Mouse (Mus musculus) hindbrain, embryonic 10.5 days (tissue): Measurements from ENCODE around the gene Atrip. TPM values are rescaled to one million over a fixed set of nuclear protein-coding genes. Genes with fewer than 3 reads are reported as not detected.
A peak's percentile ranks its signal among the peaks of the same experiment; 100 is the strongest.

ENCODE experiments used
- DNase-seq: peaks from one replicate; pipeline ENCODE4 v3.0.0-alpha.2; 2017; ENCODE audit warnings: low spot score
- H3K27ac ChIP-seq: fragments of 300-500 bp; sonication (generic); 2 replicates; pipeline ENCODE4 v1.5.1; 2016; ENCODE audit warnings: mild to moderate bottlenecking, moderate library complexity
- H3K27me3 ChIP-seq: fragments of 300-500 bp; sonication (generic); 2 replicates; pipeline ENCODE4 v1.6.1; 2016; ENCODE audit warnings: mild to moderate bottlenecking; ENCODE audit not compliant: poor library complexity, insufficient read depth, severe bottlenecking
- H3K36me3 ChIP-seq: fragments of 300-500 bp; sonication (generic); 2 replicates; pipeline ENCODE4 v1.6.1; 2016; ENCODE audit warnings: mild to moderate bottlenecking, moderate library complexity
- H3K4me1 ChIP-seq: fragments of 300-500 bp; sonication (generic); replicated peaks from 2 replicates; pipeline ENCODE4 v1.6.1; 2016; ENCODE audit warnings: mild to moderate bottlenecking
- H3K4me3 ChIP-seq: fragments of 300-500 bp; sonication (generic); 2 replicates; pipeline ENCODE4 v1.5.1; 2016; ENCODE audit warnings: mild to moderate bottlenecking, moderate library complexity
- H3K9me3 ChIP-seq: fragments of 300-500 bp; sonication (generic); 2 replicates; pipeline ENCODE4 v1.6.1; 2016; ENCODE audit warnings: mild to moderate bottlenecking, moderate library complexity
- WGBS: fragments of 180-500 bp; shearing (Covaris S2); methylation state at CpG from one replicate; pipeline ENCODE4 v1.1.7; 2016; 5-methylcytosine and 5-hydroxymethylcytosine counted together
- polyA plus RNA-seq: library from polyadenylated mRNA; unstranded; fragments of >200 nt; fragmentation: Nextera tagmentation; extraction: Ambion mirVana; gene quantifications from 2 replicates; pipeline ENCODE4 v1.2.1, GENCODE M21; 2016

The Atrip gene
- polyA plus RNA-seq, 1 experiment from 2014 or later, result 30.5 TPM

- 23% methylated on average over 9 of the region's 9 CpGs for WGBS
- H3K4me1 ChIP-seq, result peaks cover 67% of the 10 kb centered on the region
- H3K27me3 ChIP-seq, result peaks cover 8% of the 10 kb centered on the region
- peaks cover 53% of the 10 kb centered on the region for H3K36me3 ChIP-seq
- H3K27ac ChIP-seq, result peak overlapping the region; percentile 98
- H3K4me3 ChIP-seq, result peak overlapping the region; percentile 83
- no peaks in the 10 kb centered on the region for H3K9me3 ChIP-seq
- DNase-seq, result peak; percentile 50
Observed at GRCm38 (mm10) chr9:109096251-109096661, 22.3 kb upstream of the Atrip start.

- no peaks in the 10 kb centered on the region for H3K9me3 ChIP-seq
- H3K27me3 ChIP-seq, result peaks cover 17% of the 10 kb centered on the region
- peak within 1 kb of the TSS; percentile 83 for H3K4me3 ChIP-seq
- peak; percentile 87 for DNase-seq
- H3K36me3 ChIP-seq, result peaks cover 53% of the 10 kb centered on the region
- H3K27ac ChIP-seq, result peak within 1 kb of the TSS; percentile 98
- under 1% methylated on average over 102 of the region's 102 CpGs for WGBS
- H3K4me1 ChIP-seq, result peaks cover 72% of the 10 kb centered on the region
Observed at GRCm38 (mm10) chr9:109095137-109095982, 21.4 kb upstream of the Atrip start, which contains the start of gene Plxnb1. Gene Plxnb1 (plus strand): TSS chr9:109095389.

GRCm38 (mm10) chr9:109094553-109095136 is 20.7 kb upstream of the Atrip start:
- Histone ChIP-seq H3K4me1 (peaks cover 77% of the 10 kb centered on the region), H3K27ac (peak overlapping the region; percentile 98), H3K36me3 (peaks cover 53% of the 10 kb centered on the region), H3K9me3 (no peaks in the 10 kb centered on the region), H3K4me3 (peak overlapping the region; percentile 83), H3K27me3 (peaks cover 17% of the 10 kb centered on the region)
- 1% methylated on average over 21 of the region's 21 CpGs for WGBS
- peak; percentile 66 for DNase-seq

- H3K4me1 ChIP-seq, result peaks cover 70% of the 10 kb centered on the region
- WGBS, result 12% methylated on average over 11 of the region's 11 CpGs
Observed at GRCm38 (mm10) chr9:109093786-109094552, 20.0 kb upstream of the Atrip start.

GRCm38 (mm10) chr9:109092799-109093198 is 18.9 kb upstream of the Atrip start:
- peak; percentile 33 for DNase-seq
- no peak overlapping the region for H3K4me3 ChIP-seq
- WGBS, result 17% methylated on average over 6 of the region's 6 CpGs
- H3K36me3 ChIP-seq, result peaks cover 45% of the 10 kb centered on the region
- no peaks in the 10 kb centered on the region for H3K9me3 ChIP-seq
- H3K27ac ChIP-seq, result peak overlapping the region; percentile 26; the same call in 1 of the 2 replicates
- H3K4me1 ChIP-seq, result peaks cover 67% of the 10 kb centered on the region
- H3K27me3 ChIP-seq, result peaks cover 17% of the 10 kb centered on the region

More at GRCm38 (mm10) chr9:109093786-109094552, 20.0 kb upstream of the Atrip start:
- peak overlapping the region; percentile 98 for H3K27ac ChIP-seq
- H3K9me3 ChIP-seq, result no peaks in the 10 kb centered on the region
- peaks cover 17% of the 10 kb centered on the region for H3K27me3 ChIP-seq
- H3K4me3 ChIP-seq, result peak overlapping the region; percentile 83
- DNase-seq, result no peak
- peaks cover 53% of the 10 kb centered on the region for H3K36me3 ChIP-seq

GRCm38 (mm10) chr9:109091802-109092201 is 17.9 kb upstream of the Atrip start:
- no peak for DNase-seq
- Histone ChIP-seq H3K9me3 (no peaks in the 10 kb centered on the region), H3K4me3 (no peak overlapping the region), H3K27ac (no peak overlapping the region), H3K36me3 (peaks cover 44% of the 10 kb centered on the region), H3K27me3 (peaks cover 17% of the 10 kb centered on the region), H3K4me1 (peaks cover 62% of the 10 kb centered on the region)
- 93% methylated on average over 8 of the region's 8 CpGs for WGBS

GRCm38 (mm10) chr9:109090446-109090845 is 16.5 kb upstream of the Atrip start:
- peaks cover 44% of the 10 kb centered on the region for H3K36me3 ChIP-seq
- no peak overlapping the region for H3K4me3 ChIP-seq
- no peaks in the 10 kb centered on the region for H3K9me3 ChIP-seq
- no peak overlapping the region for H3K27ac ChIP-seq
- 76% methylated on average over 15 of the region's 15 CpGs for WGBS
- peaks cover 55% of the 10 kb centered on the region for H3K4me1 ChIP-seq
- peaks cover 17% of the 10 kb centered on the region for H3K27me3 ChIP-seq
- no peak for DNase-seq

- WGBS, result 15% methylated on average over 5 of the region's 5 CpGs
- peak; percentile 18 for DNase-seq
- peaks cover 17% of the 10 kb centered on the region for H3K27me3 ChIP-seq
- H3K27ac ChIP-seq, result no peak overlapping the region
- peaks cover 41% of the 10 kb centered on the region for H3K36me3 ChIP-seq
- no peak overlapping the region for H3K4me3 ChIP-seq
- H3K4me1 ChIP-seq, result peaks cover 42% of the 10 kb centered on the region
- no peaks in the 10 kb centered on the region for H3K9me3 ChIP-seq
Observed at GRCm38 (mm10) chr9:109087987-109088386, 14.1 kb upstream of the Atrip start.

- no peaks in the 10 kb centered on the region; the same call in 1 of the 2 replicates for H3K27me3 ChIP-seq
- no peaks in the 10 kb centered on the region for H3K9me3 ChIP-seq
- DNase-seq, result no peak
- 22% methylated on average over 2 of the region's 2 CpGs for WGBS
- peaks cover 23% of the 10 kb centered on the region for H3K36me3 ChIP-seq
- H3K4me3 ChIP-seq, result no peak overlapping the region
- H3K27ac ChIP-seq, result no peak overlapping the region
- peaks cover 42% of the 10 kb centered on the region for H3K4me1 ChIP-seq
Observed at GRCm38 (mm10) chr9:109084922-109085321, 11.0 kb upstream of the Atrip start.

- Histone ChIP-seq H3K4me3 (peak within 1 kb of the TSS; percentile 92), H3K27ac (peak within 1 kb of the TSS; percentile 94), H3K4me1 (peaks cover 28% of the 10 kb centered on the region), H3K27me3 (no peaks in the 10 kb centered on the region), H3K36me3 (peaks cover 28% of the 10 kb centered on the region), H3K9me3 (no peaks in the 10 kb centered on the region)
- 1% methylated on average over 37 of the region's 37 CpGs for WGBS
- peak; percentile 91 for DNase-seq
Observed at GRCm38 (mm10) chr9:109082124-109082800, 8.3 kb upstream of the Atrip start, which contains the start of the genes Ccdc51 and Tma7. Gene Ccdc51 (plus strand): TSS chr9:109082493. Gene Tma7 (minus strand): TSS chr9:109082587.

- WGBS, result 5% methylated on average over 11 of the region's 11 CpGs
- peak overlapping the region; percentile 92 for H3K4me3 ChIP-seq
- H3K36me3 ChIP-seq, result peaks cover 28% of the 10 kb centered on the region
- peaks cover 28% of the 10 kb centered on the region for H3K4me1 ChIP-seq
- H3K27ac ChIP-seq, result peak overlapping the region; percentile 94
- H3K9me3 ChIP-seq, result no peaks in the 10 kb centered on the region
- DNase-seq, result no peak
- no peaks in the 10 kb centered on the region for H3K27me3 ChIP-seq
Observed at GRCm38 (mm10) chr9:109081749-109082123, 7.8 kb upstream of the Atrip start.

- H3K4me3 ChIP-seq, result peak overlapping the region; percentile 92
- H3K4me1 ChIP-seq, result peaks cover 28% of the 10 kb centered on the region
- H3K9me3 ChIP-seq, result no peaks in the 10 kb centered on the region
- DNase-seq, result no peak
- H3K27me3 ChIP-seq, result no peaks in the 10 kb centered on the region
- peaks cover 28% of the 10 kb centered on the region for H3K36me3 ChIP-seq
- no peak overlapping the region for H3K27ac ChIP-seq
- WGBS, result 95% methylated on average over 3 of the region's 3 CpGs
Observed at GRCm38 (mm10) chr9:109080516-109080915, 6.6 kb upstream of the Atrip start.
